Mouse (Mus musculus) NIH3T3 (cell line): ENCODE data around the gene Fam227a.

Experiments
- DNase-seq: peaks from one replicate; pipeline ENCODE4 v3.0.0-alpha.2; 2012; ENCODE audit warnings: low read depth

Fam227a gene

DNA sequence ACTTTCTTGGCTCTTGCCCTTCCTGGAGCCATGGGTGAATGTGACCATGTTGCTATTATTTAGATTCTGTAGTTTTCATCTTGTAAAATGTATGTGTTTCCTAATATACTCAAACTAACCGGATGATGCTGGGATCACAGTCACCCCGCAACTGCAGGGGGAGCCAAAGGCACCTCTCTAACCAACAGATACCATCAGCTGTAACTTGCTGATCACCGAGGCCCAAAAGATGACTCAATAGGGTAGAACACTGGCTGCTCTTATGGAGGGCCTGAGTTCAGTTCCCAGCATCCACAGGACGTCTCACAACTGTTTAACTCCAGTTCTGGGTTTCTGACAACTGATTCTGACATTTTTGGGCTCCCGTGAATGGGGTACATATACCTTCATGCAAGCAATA lies 42.0 kb downstream of the Fam227a start:
- DNase-seq, result peak; percentile 38

DNA sequence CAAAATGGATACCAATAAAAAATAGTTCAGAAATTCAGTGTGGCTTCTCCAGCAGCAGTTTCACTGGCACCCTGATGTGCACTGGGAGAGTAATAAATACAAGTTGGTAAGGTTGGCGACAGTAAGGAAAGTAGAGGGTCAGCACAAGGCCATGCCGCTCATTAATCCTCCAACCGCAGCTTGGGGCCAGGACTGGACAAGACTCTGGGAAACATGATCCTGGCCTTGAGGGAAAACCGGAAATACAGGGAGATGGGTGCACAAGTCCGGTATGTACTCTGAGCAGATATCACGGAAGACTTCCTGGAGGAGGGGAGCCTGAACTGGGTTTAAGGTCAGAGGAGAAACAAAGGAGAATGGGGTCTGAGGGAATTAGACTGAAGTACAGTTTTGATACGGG lies 43.3 kb downstream of the Fam227a start:
- DNase-seq, result no peak

DNA sequence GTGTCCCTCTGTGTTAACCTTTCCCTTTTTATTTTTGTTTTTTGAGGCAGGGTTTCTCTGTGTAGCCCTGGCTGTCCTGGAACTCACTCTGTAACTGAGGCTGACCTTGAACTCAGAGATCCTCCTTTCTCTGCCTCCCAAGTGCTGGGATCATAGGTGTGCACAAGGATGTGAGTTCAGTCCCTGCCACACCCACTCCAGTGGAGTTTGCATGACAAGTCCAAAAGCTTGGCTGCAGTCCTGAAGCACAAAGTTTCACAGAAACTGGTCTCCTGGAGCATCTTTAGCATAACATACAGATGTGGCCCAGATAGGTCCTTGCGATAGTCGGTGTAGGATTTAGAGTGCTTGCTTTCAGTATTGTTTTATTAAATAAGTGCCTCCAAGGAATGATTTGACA lies 49.5 kb downstream of the Fam227a start:
- DNase-seq, result no peak

DNA sequence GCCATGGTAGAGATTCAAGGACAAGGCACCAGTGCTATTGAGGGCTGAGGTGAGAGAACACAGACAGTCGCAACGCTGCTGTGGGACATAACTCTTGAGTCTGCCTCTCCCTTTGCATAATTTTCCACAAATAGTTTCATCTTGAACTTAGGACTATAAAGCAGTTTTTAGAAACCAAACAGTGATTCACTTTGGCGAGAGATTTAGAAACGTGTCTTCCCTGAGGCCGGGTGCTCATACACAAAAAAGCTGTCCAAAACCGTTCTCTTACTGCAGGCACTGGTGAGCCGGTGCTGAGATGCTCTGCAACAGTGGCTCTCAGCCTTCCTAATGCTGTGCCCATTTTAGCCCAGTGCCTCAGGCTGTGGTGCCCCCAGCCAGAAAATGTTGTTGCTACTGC lies 50.5 kb downstream of the Fam227a start:
- DNase-seq, result peak; percentile 6

DNA sequence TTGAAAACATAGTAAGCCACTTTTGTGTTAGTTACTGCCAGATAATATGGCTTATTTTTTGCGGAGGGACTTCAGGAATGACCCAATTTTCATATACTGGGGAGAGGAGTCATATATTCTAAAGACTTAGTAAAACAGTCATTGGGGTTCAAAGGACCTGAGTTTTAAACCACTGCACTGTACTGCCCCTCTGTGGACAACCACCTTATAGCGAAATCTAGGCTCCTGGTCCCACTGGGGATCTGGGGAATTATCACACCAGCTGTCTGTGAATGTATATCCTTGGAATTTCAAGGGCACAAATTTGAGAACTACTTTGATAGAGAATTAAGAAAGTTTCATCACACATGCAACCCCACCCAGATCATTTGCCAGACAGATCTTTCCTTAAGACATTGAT lies 51.0 kb downstream of the Fam227a start:
- DNase-seq, result peak; percentile 49

DNA sequence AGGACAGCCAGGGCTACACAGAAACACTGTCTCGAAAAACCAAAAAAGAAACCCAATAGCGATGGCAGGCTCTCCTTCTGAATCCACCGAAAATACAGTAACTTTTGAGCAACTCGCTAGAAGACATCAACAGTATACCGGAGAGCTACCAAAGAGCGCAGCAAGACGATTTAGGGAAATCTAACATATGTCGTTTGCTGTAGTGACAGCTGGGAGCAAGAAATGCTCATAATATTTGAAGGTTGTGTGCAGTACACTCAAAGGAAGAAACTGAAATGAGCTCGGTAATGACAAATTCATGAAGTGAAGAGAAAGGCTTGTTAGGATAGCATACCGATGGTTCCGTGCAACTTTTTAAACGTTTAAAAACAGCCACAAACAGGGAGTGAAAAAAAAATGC lies 52.6 kb downstream of the Fam227a start:
- no peak for DNase-seq

DNA sequence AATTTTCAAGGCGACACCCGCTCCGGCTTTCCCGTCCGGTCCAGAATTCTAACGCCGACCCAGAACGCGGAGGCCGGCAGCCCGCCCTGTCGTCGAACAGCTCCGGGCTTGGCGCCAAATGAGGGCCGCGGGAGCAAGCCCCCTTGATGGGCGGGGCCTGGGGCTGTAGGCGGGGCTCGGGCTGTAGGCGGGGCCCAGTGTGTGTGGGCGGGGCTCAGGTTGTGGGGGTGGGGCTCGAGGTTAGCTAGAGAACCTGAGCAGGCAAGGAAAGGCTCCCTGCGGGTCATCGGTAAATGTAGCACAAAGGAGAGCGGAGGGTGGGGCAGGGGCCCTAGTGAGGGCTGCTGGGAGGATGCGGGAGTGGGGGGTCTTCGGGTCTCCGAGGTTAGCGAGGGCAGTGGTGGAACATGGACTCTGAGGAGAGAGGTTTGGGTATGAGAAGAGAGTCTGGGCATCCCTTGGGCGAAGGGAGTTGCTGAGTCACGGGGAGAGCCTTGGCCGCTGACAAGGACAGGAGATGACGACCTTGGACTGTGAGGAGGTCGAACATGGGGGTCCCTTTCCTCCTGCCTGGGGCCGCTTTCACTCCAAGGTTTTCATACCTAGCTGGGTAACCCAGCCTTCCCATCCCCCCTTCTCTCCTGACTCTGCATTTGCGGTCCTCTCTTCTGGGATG lies 53.6 kb downstream of the Fam227a start, which contains the start of gene Dmc1:
Dmc1 (minus strand) TSS at position 120 of the 676 bp plus-strand sequence.
- DNase-seq, result no peak

DNA sequence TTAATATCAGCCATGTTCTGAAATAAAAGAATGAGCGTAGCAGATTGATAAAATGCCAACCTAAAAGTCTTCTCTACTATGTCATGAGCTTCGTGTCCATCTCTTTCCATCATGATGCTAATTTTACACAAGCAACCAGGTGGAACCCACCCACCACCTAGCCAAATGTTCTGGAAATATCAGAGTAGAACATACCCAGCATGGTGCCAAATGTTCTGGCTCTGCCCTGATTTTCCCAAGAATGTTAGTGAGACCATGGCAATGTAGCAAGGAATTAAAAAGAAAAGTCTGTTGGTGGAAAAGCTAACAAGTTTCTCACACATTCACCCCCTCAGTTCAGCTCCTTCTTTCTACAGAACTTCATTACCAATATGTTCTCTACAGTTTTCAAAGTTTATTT lies 58.6 kb downstream of the Fam227a start:
- DNase-seq, result no peak

DNA sequence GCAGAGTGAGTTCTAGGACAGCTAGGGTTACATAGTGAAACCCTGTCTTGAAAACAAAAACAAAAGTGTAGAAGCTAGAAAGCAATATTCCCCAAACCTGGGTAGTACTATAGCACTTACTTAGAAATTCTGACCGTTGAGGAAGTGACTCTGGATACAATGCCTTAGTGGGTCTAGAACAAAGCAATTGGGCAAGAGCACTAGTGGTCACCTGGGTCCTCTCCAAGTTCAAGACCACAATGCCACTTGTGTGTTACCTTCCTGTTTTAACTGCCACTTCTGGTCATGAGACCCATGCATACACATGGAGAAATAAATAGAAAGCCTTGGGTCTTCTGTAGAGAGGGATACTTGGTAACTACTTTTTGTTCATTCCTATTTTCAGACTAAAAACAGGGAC lies 60.0 kb downstream of the Fam227a start:
- no peak for DNase-seq

DNA sequence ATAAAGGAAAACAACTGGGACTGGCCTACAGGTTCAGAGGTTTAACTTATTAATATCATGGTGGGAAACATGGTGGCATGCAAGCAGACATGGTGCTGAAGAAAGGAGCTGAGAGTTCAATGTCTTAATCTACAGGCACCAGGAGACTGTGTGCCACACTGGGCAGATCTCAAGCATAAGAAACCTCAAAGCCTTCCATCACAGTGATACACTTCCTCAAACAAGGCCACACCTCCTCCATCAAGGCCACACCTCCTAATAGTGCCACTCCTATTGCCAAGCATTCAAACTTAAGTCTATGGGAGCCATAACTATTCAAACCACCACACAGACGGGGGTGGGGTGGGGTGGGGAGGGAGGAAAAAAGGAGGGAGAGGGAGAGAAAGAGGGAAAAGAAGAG lies 77.2 kb downstream of the Fam227a start:
- no peak for DNase-seq

DNA sequence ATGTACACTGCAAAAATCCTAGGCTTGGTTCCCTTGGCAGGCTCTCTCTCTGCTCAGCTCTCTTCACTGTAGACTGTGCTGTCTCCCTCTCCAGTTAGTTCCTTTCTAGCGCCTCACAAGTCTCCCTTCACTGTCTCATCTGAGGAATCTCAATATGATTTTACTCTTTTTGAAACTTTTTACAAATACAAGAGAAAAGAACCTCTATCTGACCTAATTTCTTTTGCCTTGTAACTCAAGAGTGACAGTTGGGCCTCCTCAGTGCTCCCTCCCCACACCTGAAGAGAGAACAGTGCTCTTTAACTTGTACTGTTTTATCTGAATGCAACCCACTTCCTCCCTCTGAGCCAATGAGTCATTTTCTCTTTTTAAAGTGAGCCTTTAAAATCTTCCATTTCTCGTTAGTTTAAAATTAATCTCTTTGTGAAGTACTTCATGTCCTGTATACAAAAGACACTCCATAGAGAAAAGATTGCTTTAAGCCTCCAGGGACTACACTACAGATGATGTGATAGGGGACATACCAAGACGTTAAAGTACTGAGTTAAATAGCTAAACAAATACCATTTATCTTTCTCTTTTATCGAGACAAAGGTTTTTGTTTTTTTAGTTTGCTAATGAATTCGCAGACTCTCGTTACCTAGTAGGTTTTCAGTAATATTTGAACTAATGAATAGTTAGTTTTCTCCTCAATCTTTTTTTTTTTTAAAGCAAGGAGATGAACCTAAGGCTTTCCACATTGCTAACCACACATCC lies 80.9 kb downstream of the Fam227a start:
- no peak for DNase-seq

DNA sequence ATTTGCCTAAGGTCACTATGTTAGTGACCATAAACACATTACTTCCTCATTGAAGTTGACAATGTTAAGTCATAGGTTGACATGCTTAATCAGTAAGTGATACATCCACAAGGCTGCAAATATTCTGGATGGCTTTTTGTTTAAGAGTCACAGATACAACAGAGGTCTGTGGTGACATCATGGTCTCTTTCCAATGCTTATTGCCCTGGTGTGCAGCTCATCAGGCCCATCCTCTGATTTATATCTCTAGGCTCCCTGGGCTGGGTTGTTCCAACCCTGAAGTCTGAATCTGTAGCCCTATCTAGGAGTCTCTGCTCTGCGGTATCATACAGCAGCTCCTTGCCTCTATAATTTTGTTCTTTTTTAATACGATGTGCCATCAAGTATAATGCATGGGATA lies 81.8 kb downstream of the Fam227a start:
- no peak for DNase-seq

DNA sequence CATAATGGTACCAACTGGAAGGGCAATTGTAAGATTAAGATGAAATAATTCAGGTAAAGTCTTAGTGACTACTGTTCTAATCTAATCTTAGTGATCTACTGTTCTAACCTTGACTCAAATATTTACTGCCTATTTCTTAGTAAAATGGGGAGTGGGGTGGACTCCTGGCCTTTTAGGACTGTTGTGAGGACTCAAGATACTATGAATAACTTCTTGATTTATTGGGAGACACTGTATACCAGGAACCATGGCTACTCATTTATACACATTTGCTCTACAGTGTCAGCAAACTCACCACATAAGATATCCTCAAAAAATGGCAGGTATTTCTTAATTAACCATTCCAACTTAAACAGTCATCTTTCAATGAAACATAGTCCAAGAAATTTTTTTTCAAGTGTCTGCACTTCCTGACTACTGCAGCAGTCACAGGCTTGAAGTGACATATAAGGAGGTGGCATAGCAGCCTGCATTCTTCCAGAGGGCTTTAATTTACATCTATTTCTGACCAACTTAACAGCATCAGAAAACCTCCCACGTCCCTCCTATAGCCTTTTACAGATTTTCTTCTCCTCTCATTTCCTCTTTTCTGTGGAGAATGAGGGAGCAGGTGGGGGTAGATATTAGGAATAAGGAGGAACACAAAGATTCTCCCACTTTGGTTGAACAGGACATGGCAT lies 83.1 kb downstream of the Fam227a start:
- no peak for DNase-seq

DNA sequence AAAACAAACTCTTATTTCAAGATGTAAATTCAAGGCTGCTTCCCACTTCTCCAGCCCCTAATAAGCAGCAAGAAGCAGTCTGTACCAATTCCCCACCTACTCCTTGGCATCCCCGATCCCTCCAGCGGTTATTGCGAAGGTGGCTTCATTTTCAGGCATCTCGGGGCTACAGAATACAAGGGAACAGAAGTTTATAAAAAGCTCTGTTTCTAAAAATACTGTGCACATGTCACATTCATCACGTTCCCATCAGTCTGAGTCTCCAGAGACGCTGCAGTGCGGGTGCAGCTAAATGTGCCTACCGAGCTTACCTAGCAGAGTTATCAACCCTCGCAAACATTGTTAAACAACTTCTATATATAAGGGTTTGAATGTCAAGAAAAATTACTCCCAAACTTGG lies 96.3 kb downstream of the Fam227a start:
- no peak for DNase-seq

DNA sequence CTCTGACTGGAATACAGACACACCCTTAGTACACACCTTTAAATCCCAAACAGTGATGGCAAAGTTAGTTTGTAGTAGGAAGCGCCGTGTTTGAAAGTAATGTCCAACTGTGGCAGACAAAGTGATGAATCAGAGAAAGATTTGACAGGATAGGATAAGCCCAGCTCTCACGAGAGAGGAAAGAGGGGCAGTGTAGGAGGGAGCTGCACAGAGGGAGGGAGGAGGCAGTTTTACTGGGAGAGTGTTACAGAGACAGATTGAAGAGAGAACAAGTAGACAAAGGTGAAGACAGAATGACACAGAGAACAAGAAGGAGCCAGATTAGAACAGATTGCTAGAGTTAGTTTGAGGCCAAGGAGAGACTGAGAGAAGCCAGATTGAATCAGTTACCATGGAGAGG lies 99.1 kb downstream of the Fam227a start:
- no peak for DNase-seq
